Mouse (Mus musculus): ENCODE measurements at regions not wholly inside any gene's neighbourhood (a gene's known extent, or its start where the extent isn't known, plus 50 kb on each side); places are given as distances from the start of the nearest gene placed in this dataset.
"Not testable (repeated sequence)": the region's sequence is repeated elsewhere in the genome, so short reads cannot be mapped to it uniquely, and the experiment has no call there.

- peak; percentile 67; the same call in 1 of the 2 replicates for ATAC-seq (ENCODE audit: low TSS enrichment)
Observed at GRCm38 (mm10) chr11:48657851-48658250, 142.3 kb upstream of the Rack1 start.

GRCm38 (mm10) chr11:48661641-48662040, 138.5 kb upstream of the Rack1 start:
- ATAC-seq (ENCODE audit: low TSS enrichment) = no peak

- no peak for ATAC-seq (ENCODE audit: low TSS enrichment)
Observed at GRCm38 (mm10) chr11:48684781-48685314, 115.3 kb upstream of the Rack1 start.

- ATAC-seq (ENCODE audit: low TSS enrichment) = peak; percentile 64; the same call in 1 of the 2 replicates
Observed at GRCm38 (mm10) chr11:48690070-48690469, 110.1 kb upstream of the Rack1 start.

DNA sequence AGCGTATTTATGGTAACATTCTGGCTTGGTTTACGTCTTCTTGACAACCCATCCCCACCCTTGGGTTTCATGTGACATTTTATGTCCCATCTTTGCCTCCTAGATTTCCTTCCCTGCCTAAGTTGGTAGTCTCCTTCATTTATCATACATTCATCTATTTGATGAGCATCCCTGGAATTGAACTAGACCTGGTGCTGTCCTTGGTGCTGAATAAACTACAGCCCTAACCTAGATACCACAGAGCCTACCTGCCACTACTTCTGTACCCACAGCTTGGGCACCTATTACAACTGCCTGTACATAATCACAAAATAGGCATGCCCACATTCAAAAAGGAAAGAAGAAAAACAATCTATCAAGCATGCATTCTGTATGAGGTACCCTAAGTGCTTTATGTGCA, 103.8 kb upstream of the Rack1 start:
- no peak for ATAC-seq (ENCODE audit: low TSS enrichment)

DNA sequence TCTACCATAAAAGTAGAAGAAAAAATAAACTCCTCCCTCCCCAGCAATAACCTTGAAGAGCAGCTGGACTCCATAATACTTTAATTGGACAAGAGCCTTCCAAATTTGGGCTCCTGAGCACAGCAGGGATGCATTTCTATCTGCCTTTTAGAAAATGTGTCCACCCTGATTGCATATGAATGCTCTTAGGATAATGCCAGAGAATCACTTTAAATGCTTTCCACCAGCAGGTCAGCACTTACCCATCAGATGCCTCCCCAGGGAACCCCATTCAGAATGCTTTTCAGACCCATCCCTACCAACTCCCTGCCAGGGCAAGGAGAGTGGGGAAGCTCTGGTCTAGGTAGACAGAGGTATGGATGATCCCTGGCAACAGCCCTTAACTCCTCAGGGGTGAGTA, 102.9 kb upstream of the Rack1 start:
- no peak for ATAC-seq (ENCODE audit: low TSS enrichment)

DNA sequence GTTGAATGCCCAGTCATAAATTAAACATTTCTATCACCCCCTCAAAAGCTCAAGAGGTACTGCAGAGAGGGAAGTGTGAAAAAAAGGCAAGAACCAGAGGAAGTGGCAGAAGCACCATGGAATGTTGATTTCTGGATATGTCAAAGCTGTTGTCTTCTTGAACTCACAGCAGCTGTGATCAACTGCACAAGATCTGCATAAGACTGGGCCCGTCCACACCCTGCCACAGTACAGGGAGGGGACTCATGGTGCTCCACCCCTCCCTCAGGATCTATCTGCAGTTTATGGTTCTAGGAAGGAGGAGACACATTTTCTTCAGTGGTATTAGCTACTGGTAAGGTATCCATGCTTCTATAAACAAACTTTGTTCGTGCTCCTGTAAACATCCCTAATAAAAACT, 92.9 kb upstream of the Rack1 start:
- ATAC-seq (ENCODE audit: low TSS enrichment) = no peak

DNA sequence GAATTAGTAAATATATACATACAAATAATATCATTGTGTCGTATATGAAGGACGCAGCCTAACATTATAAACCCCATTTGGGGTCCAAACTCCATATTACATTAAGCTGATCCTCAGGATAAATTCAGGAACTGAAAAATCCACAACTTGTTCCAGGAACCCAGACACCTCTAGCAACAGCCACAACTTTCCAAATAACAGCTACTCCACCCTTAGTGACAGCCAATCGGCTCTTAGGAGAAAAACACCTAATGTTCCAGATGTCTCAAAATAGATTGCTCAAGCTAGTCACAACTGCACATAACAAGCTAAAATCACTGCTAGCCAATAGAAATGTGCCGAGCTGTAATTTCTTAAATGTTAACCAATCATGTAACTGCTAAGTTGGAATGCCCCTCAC, 89.2 kb upstream of the Rack1 start:
- ATAC-seq (ENCODE audit: low TSS enrichment) = no peak

DNA sequence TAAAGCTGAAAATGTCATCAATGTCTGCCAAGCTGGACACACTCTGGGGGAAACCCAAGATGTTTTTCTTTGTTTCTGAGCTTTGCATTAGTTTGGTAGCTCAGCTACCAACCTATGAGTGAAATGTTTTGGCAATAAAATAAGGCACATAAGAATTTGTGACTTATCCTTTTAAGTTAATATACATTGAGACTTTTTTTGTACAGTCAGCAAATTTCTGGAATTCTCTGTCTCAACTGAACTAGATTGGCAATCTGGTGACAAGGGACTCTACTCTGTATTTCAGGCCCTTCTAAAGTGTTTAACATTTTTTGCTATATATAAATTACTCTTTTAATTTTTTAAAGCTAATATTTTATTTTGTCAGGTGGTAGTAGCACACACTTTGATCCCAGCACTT, 76.1 kb upstream of the Rack1 start:
- ATAC-seq (ENCODE audit: low TSS enrichment) = no peak

DNA sequence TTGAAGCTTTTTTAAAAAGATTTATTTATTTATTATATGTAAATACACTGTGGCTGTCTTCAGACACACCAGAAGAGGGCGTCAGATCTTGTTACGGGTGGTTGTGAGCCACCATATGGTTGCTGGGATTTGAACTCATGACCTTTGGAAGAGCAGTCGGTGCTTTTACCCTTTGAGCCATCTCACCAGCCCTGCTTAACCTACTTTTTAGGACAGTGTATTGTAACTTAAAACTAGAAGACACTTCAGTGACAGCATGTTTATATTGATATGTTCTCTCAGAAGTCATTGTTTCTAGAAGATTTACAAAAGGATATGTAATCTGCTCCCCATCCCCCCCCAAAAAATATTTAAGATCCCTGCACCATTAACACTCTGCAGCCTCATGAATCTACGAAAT, 69.3 kb upstream of the Rack1 start:
- not testable (repeated sequence) for ATAC-seq (ENCODE audit: low TSS enrichment)

DNA sequence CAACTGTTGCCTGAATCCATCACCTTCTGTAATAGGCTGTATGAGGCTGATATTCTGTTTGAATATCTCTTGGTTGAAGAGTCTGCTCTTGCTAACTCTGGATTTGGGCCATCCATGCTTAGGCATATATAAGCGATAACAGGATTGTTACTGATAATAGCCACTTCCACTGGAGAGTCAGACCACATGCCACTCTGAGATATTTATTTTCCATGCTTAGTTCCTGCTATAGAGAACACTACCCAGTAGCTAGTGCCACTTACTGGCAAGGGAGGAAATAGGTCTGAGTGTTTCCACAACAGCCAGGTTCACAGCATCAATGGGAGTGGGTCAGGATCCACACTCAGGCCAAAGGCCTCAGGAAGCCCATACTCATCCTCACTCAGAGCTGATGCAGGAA, 53.6 kb upstream of the Rack1 start:
- no peak for ATAC-seq (ENCODE audit: low TSS enrichment)

GRCm38 (mm10) chr11:48748066-48748465, 52.1 kb upstream of the Rack1 start:
- no peak for ATAC-seq (ENCODE audit: low TSS enrichment)
